Mouse (Mus musculus): Measurements from ENCODE around the gene Exoc6b. TPM values are rescaled to one million over a fixed set of nuclear protein-coding genes. Genes with fewer than 3 reads are reported as not detected.
"Not testable (repeated sequence)": the region's sequence is repeated elsewhere in the genome, so short reads cannot be mapped to it uniquely, and the experiment has no call there.

The Exoc6b gene
- 43.7 and 44.8 TPM in 2 replicates for polyA plus RNA-seq (2016; fragmentation: Nextera tagmentation; extraction: Ambion mirVana)

DNA sequence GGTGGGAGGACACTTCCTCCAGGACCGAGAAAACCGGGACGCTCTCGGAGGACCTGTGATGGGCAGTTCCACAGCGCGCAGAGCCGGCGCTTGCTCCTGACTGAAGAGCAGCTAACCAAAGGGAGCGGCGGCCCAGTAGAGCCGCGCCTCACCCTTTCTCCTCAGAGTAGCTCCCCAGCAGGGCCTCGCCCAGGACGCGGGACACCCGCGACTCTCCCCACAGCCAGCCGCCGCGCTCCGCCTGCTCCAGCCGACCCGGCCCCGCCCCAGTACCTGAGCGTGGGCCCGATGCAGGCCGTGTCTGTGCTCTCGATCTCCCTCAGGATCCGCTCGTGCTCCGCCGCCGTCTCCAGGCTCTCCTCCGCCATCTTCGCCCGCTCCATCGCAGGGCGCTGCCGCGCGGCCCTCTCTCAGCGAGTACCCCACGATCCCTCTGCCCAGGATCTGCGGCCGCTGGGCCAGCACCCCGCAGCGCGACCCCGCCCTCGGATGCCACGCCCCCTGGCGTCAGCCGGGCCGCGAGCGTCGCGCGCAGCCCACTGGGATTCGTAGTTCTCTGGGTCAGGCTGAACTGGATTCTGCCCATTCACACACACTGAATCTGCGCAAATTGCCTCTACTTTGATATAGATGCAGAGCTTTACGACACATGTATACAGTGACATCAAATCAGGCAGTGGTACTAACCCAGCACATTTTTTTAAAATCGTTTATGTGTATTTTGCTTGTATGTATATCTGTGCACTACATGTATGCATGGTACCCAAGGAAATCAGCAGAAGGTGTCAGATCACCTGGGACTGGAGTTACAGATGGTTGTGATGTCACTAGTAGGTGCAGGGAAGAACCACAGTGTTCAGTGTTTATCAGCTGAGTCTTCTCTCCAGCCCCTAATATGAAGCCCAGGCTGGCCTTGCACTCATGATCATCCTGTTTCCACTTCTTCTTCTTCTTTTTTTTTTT is at the start of gene Exoc6b:
Gene Exoc6b (minus strand): TSS at position 491 of the 963 bp plus-strand sequence.
- peak within 1 kb of the TSS; percentile 77 for H3K27ac ChIP-seq
- H3K9ac ChIP-seq: peak within 1 kb of the TSS; percentile 91
- H3K36me3 ChIP-seq (replicated peaks): no peaks in the 10 kb centered on the region
- peaks cover 15% of the 10 kb centered on the region for H3K4me1 ChIP-seq
- 1% methylated on average over 54 of the region's 63 CpGs for WGBS
- peak within 1 kb of the TSS; percentile 84 for H3K4me2 ChIP-seq
- ATAC-seq (ENCODE audit: low FRiP score): peak; percentile 95
- H3K9me3 ChIP-seq: no peaks in the 10 kb centered on the region
- peak within 1 kb of the TSS; percentile 90 for H3K4me3 ChIP-seq (replicated peaks)
- H3K27me3 ChIP-seq: no peaks in the 10 kb centered on the region

DNA sequence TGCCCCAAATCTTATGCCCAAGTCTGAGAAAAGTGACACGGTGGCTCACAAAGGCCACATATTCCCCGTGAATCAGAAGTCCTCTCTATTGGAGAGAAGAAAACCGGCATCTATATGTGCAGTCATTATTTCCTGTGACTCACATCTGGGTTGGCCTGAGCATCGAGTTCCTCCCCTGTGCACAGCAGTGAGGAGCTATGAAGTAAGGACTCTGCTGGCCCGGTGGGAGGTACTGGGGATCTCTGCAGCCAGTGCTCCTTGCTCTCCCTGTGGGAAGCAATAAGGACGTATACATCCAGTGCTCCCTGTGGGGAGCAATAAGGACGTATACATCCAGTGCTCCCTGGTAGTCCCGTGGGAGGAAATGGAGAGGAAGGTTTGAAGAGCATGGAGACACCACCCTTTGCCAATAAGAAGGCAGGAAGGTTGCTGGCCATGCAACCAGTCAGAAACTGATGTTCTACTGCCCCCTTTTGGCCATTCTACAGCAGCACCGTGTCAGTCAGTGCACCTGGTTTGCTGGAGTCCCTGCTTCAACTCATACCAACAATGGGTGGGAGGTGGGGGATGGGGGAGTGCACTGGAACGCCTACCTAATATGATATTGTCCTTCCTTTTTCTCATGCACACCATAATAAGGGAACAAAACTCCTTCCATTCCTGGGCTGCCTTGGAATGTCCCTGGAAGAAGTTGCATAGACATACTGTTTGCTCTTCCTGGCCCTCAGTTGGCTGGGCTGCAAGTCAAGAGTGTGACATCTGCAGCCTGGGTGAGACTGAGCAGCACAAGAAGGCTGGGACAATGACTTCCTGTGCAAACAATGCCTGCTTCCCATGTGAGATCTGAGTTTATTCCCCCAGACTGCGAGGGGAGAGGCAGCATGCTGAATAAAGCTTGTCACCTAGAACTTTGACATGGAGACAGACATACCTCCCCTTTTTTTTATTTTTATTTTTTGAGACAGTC is 48.5 kb upstream of the Exoc6b start:
- H3K4me3 ChIP-seq (replicated peaks); H3K36me3 ChIP-seq (replicated peaks); ATAC-seq (ENCODE audit: low FRiP score); H3K9ac ChIP-seq; H3K27ac ChIP-seq; H3K27me3 ChIP-seq; H3K4me2 ChIP-seq; H3K9me3 ChIP-seq; H3K4me1 ChIP-seq: not testable (repeated sequence)
- 41% methylated on average over 10 of the region's 11 CpGs for WGBS

DNA sequence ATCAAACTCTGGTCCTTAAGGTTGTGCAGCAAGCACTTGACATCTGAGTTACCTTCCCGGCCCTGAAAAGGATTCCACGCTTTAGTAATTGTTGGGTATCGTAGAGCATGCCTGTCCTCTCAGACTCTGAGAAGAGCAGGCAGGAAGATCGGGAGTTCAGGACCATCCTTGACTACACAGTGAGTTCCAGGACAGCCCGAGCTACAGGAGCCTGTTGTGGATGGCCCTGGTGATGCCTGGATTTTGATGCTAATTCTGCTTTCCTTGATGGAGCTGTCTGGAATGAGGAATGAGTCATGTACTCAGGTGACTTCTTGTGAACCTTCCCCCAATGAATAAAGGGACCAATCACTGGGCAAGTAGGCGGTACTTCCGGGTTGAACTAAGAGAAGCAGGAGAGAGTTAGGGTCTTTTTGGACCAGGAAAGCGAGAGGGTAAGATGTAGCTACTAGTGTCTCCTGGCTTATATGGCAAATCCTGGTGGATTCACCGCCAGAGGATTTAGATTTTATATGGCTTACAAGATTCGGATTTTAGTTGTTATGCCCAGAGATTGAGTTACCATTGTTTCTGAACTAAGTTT is 35.8 kb upstream of the Exoc6b start:
- H3K9ac ChIP-seq: no peak overlapping the region
- H3K27me3 ChIP-seq: no peaks in the 10 kb centered on the region
- no peak overlapping the region for H3K4me2 ChIP-seq
- no peaks in the 10 kb centered on the region for H3K36me3 ChIP-seq (replicated peaks)
- H3K4me1 ChIP-seq: no peaks in the 10 kb centered on the region
- H3K4me3 ChIP-seq (replicated peaks): no peak overlapping the region
- no peak overlapping the region for H3K27ac ChIP-seq
- WGBS: 89% methylated on average over 10 of the region's 10 CpGs
- no peak for ATAC-seq (ENCODE audit: low FRiP score)
- H3K9me3 ChIP-seq: no peaks in the 10 kb centered on the region

DNA sequence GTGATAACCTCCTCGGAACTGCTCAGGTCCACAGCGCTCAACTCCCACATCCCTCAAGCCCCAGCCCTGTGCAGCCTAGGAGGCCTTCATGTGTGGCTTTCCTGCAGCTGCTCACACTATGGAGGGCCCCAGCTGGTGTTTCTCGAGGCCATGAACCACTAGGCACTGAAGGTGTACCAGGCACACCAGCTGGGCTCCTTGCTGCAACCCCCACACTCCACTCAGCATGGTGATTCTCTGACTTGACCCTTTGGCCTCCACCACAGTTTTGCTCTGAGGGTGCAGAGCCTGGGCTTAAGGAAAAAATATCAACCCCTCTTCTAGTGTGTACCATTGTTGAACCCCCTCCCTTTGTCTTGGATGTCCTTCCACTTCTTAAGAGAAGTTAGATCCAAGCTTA is 34.0 kb upstream of the Exoc6b start:
- H3K9me3 ChIP-seq: no peaks in the 10 kb centered on the region
- H3K27ac ChIP-seq: no peak overlapping the region
- H3K9ac ChIP-seq: no peak overlapping the region
- no peak overlapping the region for H3K4me2 ChIP-seq
- 91% methylated on average over 3 of the region's 3 CpGs for WGBS
- H3K27me3 ChIP-seq: no peaks in the 10 kb centered on the region
- no peaks in the 10 kb centered on the region for H3K36me3 ChIP-seq (replicated peaks)
- H3K4me1 ChIP-seq: no peaks in the 10 kb centered on the region
- H3K4me3 ChIP-seq (replicated peaks): no peak overlapping the region
- ATAC-seq (ENCODE audit: low FRiP score): no peak

DNA sequence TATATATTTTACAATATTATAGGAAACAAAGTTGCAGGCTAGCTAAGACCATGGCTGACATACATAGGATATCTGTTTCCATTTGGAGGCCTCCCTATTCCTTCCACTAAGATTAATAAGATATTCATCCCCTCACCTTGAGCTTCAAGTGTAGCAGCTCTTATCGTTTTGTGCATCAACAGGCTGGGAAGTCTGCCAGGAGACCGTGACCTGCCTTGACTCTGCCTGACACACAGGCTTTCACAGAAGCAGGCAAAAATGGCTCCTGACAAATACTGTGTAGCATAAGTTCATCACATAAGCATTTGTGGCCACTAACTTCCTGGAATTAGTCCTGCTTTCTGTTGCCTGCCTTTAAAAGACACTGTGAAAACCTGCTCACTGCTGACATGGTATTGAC is 27.1 kb upstream of the Exoc6b start:
- H3K27ac ChIP-seq: no peak overlapping the region
- no peak overlapping the region for H3K4me3 ChIP-seq (replicated peaks)
- H3K9me3 ChIP-seq: no peaks in the 10 kb centered on the region
- H3K27me3 ChIP-seq: no peaks in the 10 kb centered on the region
- no peaks in the 10 kb centered on the region for H3K4me1 ChIP-seq
- no peak overlapping the region for H3K4me2 ChIP-seq
- no peaks in the 10 kb centered on the region for H3K36me3 ChIP-seq (replicated peaks)
- no peak for ATAC-seq (ENCODE audit: low FRiP score)
- 86% methylated on average over 2 of the region's 2 CpGs for WGBS
- no peak overlapping the region for H3K9ac ChIP-seq

DNA sequence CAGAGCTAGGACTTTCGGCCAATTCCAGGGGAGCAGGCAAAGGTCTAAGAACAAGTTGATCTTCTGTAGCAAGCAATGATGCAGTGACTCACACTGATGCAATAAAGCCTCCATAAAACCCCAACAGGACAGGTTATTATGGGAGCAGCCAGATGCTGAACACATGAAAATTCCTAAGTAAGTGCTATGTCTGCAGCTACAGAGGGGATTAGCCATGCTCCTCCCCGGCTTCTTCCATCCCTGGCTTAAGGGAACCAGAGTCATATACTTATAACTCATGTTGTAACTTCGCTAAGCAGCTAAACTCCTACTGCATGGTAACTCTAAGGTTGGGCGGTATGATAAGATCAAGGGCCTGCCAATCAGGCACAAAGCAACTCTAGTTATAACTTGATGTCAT is 18.1 kb upstream of the Exoc6b start:
- 81% methylated on average over 4 of the region's 4 CpGs for WGBS
- no peak for ATAC-seq (ENCODE audit: low FRiP score)
- no peaks in the 10 kb centered on the region for H3K36me3 ChIP-seq (replicated peaks)

DNA sequence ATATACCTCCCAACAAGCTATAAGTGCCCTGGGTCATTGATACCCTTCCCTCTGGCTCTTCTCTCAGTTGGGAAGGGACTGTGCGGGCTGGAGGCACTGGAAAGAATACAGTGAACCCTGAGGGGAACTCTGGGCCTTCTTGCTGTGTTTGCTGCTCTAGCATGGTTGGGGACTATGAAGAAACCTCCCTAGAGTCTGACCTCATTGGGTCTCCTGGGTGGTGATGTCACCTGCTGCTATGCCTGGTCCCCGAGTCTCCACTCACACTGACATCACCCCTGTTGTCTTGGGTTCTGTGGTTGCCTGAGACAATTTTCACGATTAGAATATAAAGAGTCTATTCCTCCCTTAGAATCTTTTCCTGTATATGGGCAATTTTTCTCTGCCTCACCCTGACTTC is 17.3 kb upstream of the Exoc6b start:
- Histone ChIP-seq H3K27me3 (no peaks in the 10 kb centered on the region), H3K9me3 (no peaks in the 10 kb centered on the region), H3K27ac (no peak overlapping the region), H3K4me2 (no peak overlapping the region), H3K36me3 (replicated peaks) (no peaks in the 10 kb centered on the region), H3K4me3 (replicated peaks) (no peak overlapping the region), H3K9ac (no peak overlapping the region), H3K4me1 (no peaks in the 10 kb centered on the region)
- 78% methylated on average over 3 of the region's 3 CpGs for WGBS
- no peak for ATAC-seq (ENCODE audit: low FRiP score)

More for the DNA sequence above, 18.1 kb upstream of the Exoc6b start:
- no peak overlapping the region for H3K4me2 ChIP-seq
- H3K27me3 ChIP-seq: no peaks in the 10 kb centered on the region
- H3K9me3 ChIP-seq: no peaks in the 10 kb centered on the region
- H3K27ac ChIP-seq: no peak overlapping the region
- no peak overlapping the region for H3K9ac ChIP-seq
- H3K4me1 ChIP-seq: no peaks in the 10 kb centered on the region
- H3K4me3 ChIP-seq (replicated peaks): no peak overlapping the region

DNA sequence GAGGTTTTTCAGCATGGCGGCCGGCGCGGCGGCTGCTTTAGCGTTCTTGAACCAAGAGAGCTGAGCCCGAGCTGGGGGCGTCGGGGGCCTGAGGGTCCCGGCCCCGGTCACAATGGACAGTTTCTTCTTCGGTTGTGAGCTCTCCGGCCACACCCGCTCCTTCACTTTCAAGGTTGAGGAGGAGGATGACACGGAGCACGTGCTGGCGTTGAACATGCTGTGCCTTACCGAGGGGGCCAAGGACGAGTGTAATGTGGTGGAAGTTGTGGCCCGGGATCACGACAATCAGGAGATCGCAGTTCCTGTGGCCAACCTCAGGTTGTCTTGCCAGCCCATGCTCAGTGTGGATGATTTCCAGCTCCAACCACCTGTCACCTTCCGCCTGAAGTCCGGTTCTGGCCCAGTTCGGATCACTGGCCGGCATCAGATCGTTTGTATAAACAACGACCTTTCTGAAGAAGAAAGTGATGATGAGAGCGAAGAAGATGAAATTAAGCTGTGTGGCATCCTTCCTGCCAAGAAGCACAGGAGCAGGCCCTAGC is 6.9 kb upstream of the Exoc6b start:
- H3K4me3 ChIP-seq (replicated peaks); ATAC-seq (ENCODE audit: low FRiP score); H3K9ac ChIP-seq; H3K27me3 ChIP-seq; H3K4me1 ChIP-seq; H3K27ac ChIP-seq; H3K9me3 ChIP-seq; H3K36me3 ChIP-seq (replicated peaks); H3K4me2 ChIP-seq: not testable (repeated sequence)
- 87% methylated on average over 29 of the region's 29 CpGs for WGBS

DNA sequence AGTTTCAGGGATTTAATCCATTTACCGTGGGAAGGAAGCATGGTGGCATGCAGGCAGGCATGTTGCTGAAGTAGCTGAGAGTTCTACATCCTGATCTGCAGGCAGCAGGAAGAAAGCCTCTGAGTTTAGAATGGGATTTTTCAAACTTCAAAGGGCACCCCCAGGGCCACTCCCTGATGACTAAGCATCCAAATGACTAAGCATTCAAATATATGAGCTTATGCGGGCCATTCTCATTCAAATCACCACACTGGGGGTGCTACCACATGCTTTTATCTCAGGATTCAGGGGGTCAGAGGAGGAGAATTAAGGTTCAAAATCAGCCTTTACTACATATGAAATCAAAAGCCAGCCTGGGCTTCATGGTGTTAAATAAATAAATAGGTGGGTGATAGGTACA is 5.7 kb upstream of the Exoc6b start:
- peaks cover 9% of the 10 kb centered on the region; the same call in 1 of the 2 replicates for H3K4me1 ChIP-seq
- H3K4me3 ChIP-seq (replicated peaks): no peak overlapping the region
- H3K36me3 ChIP-seq (replicated peaks): no peaks in the 10 kb centered on the region
- ATAC-seq (ENCODE audit: low FRiP score): no peak
- no peak overlapping the region for H3K9ac ChIP-seq
- no peak overlapping the region for H3K27ac ChIP-seq
- H3K4me2 ChIP-seq: no peak overlapping the region
- no peaks in the 10 kb centered on the region for H3K9me3 ChIP-seq
- WGBS: 12% methylated on average over 2 of the region's 2 CpGs
- H3K27me3 ChIP-seq: no peaks in the 10 kb centered on the region

DNA sequence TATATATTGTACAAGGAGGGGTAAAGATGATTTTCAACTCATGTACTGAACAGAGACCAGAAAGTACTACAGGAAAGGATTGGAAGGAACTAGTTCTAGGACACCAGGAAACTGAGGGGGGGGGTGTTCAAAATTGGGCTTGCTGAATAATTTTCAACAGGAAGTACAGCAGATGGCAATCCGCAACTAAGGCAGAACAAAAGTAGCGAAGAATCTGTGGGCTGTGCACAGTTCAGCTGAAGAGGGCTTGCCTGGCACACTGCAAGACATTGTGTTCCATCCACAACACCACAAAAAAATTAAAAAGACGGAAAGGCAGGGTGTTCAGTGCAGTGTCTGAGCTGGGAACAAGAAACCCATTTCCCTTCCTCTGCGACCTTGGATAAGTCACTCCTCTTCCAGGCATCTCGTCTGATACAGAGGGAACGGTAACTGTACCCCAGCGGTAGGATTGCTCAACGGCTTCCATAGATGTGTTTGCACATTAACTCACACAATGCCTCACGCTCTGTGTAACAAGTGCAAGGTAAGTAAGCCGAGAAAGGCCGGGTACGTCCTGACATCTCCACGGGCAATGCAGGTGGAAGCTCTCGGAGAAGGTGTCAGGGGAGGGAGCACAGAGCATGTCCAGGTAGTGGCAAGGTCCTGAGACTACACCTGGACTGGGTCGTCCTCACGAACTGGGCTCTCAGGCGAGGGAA is 841 bp downstream of the Exoc6b start:
- H3K4me2 ChIP-seq: peak overlapping the region; percentile 84
- H3K4me3 ChIP-seq (replicated peaks): peak overlapping the region; percentile 90
- no peaks in the 10 kb centered on the region for H3K27me3 ChIP-seq
- peak overlapping the region; percentile 91 for H3K9ac ChIP-seq
- peak; percentile 40 for ATAC-seq (ENCODE audit: low FRiP score)
- 6% methylated on average over 17 of the region's 17 CpGs for WGBS
- peaks cover 15% of the 10 kb centered on the region for H3K4me1 ChIP-seq
- H3K9me3 ChIP-seq: no peaks in the 10 kb centered on the region
- H3K36me3 ChIP-seq (replicated peaks): no peaks in the 10 kb centered on the region
- peak overlapping the region; percentile 77 for H3K27ac ChIP-seq

DNA sequence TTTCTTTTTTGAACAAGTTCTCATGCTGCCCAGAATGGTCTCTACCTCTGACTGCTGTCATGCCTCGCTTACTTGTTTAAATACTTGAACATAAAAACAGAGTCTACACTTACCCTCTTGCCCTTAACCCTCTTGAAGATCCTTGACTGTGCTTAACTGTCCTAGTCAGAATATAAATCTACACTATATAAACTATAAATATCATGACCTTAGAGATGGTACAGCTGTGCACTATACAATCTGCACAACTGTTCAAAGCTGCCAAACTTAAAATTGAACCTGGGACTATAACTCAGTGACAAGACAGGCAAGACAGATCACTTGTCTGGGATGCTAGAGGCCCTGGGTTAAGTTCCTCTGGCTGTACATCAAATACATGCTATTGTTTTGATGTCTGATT is 11.7 kb downstream of the Exoc6b start:
- H3K4me3 ChIP-seq (replicated peaks): no peak overlapping the region
- H3K27me3 ChIP-seq: no peaks in the 10 kb centered on the region
- no peak overlapping the region for H3K27ac ChIP-seq
- no peak overlapping the region for H3K4me2 ChIP-seq
- no peaks in the 10 kb centered on the region for H3K36me3 ChIP-seq (replicated peaks)
- no peaks in the 10 kb centered on the region for H3K4me1 ChIP-seq
- no peak overlapping the region for H3K9ac ChIP-seq
- no peak for ATAC-seq (ENCODE audit: low FRiP score)
- 84% methylated on average over 1 of the region's 1 CpGs for WGBS
- no peaks in the 10 kb centered on the region for H3K9me3 ChIP-seq
